Mouse (Mus musculus) cerebellum, adult 18-20 months (tissue): Measurements from ENCODE around the gene Gm32742.

Experiments
- DNase-seq, 2 experiments: peaks; one replicate each; pipeline ENCODE4 v3.0.0; 2021

Gene Gm32742

DNA sequence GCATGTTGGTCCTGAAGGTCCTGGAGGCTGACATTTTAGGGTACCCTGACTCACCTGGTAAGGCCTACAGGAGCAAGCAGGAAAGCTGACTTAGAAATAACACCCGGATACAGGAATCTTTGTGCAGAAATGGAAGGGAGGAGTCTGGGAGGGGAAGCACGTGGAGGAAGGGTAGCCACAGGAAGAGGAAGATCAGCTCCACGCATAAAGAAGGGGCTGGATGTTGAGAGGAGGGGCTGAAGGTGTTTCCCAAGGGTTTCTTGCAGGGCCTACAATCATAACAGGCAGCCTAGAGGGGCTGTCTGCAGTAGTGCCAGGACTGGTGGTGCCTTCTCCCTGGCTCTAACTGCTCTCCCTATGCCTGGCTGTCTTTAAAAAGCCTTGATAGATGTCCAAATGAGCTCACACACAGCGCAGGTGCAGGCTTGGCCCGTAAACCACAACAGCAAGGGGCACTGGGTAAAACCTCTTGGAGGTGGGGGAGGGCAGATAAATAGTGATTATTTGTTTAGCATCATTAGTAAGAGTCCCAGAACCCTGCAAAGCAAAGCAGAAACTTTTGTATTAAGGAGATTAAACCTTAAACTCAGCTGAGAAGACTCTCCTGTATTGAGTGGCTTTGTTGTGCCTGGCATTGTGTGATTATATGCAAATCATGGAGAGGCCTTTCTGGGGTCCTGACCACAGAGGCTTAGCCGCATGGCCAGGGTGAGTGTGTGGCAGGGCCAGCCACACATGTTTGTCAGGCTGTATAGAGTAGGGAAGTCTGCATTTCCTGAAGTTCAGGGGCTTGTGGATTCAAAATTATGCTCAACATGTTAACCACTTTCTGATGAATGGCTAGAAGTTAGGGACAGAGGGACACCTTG is at the start of gene Gm32742:
TSS of gene Gm32742 (minus strand) at position 206 of the 869 bp plus-strand sequence.
- DNase-seq, result no peak

DNA sequence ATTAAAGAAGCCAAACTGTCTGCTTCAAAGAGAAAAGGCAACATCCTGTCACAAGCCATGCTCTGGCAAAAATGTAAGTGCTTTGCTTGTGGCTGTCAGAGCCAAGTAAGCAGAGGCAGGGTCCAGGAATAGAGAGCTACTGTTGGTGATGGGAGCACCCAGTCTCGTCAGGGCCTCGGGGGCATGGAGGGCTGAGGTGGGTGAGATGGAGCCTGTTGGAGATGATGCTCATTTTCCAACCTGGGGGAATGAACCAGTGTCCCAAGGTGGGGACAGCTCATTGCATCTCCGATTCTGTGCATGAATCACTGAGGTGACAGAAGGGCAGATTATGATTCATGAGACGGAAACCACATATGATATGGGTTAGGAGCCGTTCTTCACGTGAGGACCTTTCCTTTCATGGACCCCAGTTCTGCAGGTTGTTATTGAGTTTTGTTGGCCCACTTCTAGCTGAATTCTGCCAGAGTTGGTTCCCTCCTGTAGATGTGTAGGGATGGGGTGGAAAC is 48.5 kb upstream of the Gm32742 start:
- no peak for DNase-seq

DNA sequence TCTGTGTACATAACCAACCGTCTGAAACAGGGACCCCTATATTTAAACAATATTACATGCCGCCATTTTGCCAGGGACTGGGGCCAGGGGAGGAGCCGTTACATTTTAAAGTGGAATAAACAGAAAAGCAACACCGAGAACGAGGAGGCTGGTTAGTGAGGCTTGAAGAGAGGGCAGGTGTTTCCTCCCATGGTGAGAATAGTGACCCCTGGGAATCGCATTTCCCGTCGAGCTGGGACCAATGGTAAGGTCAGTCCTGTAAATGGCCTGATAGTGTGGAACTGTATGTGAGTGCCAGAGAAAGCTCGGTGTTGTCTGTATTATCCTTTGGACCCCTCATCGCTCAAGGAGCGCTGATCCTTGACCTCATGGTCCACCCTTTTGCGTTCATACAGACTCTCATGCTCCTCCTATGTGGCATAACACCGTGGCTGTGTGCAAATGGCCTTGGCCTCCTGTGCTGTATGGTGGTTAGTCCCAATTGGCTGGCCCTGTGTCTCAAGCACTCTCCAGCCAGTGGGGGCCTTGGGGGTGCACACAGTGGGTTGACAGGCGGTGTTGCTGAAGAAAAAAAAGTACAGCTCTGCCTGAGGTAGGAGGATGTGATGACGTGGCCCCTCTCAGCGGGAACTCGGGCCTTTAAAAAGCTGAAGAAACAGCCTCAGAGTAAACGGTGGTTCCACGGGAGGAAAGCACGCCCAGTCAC is 47.9 kb upstream of the Gm32742 start, which contains the start of gene Pou2af1:
TSS of gene Pou2af1 (plus strand) at position 686 of the 706 bp plus-strand sequence.
- no peak for DNase-seq

DNA sequence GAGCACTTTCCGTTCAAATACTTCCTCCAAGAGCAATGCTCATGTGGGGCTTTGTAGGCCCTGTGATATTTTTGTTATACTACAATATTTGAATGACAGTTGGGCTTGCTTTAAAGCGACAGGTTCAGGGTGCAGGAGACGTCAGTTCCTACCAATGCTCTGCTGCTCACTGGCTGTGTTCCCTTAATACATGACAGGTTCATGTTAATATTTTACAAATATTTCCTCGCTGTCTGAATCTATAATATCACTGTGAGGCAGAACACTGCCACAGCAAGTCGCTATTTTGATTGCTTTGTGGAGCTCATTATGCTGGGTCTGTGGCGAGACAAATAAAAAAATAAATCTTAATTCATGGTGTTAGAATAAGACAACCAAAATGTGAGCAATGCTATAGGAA is 45.9 kb upstream of the Gm32742 start:
- no peak for DNase-seq

DNA sequence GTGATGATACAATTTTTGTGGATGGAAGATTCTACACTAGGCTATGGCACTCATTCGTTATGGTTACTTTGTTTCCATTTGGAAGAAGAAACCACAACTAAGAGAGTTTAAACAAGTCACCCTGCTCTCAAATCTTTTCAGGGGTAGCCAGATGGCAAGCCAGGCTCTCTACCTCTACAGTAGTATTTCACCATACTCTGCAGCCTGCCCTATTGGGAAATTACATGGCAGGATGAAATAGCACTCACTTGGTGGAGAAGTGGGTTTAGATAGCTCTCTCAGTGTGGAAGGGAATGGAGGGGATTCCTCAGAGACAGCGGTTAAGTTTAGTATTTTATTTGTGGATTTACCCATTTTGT is 43.6 kb upstream of the Gm32742 start:
- no peak for DNase-seq

DNA sequence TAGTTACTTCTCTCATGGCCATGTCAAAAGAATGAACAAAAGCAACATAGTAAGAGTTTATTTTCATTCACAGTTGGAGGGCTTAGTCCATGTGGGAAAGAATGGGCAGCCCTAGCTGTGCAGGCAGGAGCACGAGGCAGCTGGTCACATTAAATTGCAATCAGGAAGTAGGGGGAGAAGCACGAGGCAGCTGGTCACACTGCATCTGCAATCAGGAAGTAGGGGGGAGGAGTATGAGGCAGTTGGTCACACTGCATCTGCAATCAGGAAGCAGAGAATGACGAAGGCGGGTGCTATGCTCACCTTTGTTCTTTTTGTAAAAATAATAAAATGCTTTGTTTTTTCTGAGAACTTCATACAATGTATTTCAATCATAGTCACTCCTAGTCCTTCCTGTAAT is 29.5 kb upstream of the Gm32742 start:
- no peak for DNase-seq

DNA sequence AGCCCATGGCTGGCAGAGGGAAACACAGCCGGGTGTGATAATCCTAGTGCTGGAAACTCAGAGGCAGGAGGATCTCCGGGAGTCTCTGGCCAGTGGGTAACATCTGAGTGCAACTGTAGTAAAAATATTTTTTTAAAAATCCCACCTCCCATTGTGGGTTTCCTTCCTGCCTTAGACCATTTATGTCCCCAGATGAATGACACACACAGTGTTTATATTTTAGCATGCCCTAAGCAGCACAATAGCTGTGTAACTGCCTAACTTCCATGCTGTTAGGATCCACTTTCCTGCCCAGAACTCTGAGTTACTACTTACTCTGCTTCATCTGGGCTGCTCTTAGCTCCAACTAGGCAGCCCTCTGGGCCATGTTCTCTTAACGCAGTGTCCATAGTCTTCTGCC is 25.3 kb upstream of the Gm32742 start:
- no peak for DNase-seq

DNA sequence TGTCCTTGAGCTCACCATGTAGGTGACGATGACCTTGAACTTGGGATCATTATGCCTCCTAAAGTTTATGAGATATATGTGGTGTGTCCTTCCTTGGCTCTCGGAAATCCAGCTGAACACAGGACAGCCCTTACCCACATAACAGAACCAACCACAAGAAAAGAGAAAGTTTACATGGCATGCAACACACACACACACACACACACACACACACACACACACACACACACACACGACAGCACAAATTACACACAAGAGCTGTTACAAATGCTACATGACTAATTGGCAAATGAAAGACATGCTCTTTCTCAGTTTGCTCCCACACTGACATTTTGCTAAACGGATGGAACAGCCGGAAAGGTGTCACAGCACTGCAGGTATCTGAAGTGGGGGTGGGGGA is 20.6 kb upstream of the Gm32742 start:
- no peak for DNase-seq

DNA sequence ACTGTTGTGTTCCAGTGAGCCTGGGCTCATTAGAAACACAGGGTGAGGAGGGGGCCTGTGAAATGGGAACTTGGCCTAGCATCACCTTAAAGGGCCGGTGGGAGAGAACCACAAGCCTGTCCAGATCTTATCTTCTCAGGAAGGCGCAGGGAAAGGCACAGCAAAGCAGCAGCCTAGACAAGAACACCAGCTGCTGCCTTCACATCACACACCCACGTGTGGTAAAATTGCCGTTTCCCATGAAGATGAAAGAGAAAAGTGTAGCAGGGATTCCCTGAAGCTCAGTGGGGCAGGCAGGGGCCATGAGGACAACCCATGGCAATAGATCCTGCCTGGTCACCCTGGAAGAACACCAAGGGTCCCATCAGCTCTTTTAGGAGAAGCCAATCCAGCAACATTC is 20.1 kb upstream of the Gm32742 start:
- DNase-seq, result no peak

DNA sequence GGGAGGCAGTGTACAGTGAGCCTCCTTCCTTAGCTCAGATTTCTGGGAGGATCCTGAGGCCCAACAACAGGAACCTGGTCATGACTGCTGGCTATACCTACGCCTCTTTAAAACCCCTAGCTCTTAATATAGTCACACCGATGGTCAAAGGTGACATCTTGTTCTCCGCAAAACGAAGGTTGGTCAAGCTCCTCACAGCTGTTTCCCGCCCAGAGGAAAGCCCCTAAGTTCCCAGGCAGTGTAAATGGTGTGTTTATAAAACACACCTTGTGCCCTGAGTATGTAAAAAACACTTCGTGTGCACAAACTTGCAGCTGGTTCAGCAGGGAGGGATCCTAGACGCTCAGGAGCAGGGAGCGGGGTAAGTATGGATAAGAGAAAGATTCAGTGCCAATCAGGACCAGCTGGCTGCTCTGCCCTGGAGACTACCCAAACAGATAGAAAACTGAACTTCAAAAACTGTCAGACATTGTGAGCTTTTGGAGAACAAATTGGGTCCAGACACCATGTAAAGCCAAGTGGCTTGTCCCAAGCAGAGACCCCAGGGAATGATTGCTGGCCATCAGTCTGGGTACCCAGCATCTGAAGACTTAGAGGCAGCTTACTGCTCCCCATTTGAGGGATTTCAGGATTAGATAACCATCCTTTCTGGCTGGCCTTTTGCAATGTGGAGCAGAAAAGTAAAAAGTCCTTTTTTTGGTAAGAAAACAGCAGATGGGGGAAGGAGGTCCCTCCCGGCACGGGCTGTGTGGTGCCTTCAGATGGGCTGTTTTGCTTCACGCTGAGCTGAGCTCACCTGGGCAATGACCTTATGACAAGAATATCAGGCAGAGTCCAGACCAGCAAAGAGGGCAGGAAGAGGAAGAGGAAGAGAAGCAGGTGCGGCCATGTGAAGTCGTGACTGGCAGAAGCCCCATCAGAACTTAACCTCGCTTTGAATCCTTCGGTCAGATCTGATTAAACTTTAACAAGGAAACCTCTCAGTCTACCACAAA is 17.7 kb upstream of the Gm32742 start:
- no peak for DNase-seq

DNA sequence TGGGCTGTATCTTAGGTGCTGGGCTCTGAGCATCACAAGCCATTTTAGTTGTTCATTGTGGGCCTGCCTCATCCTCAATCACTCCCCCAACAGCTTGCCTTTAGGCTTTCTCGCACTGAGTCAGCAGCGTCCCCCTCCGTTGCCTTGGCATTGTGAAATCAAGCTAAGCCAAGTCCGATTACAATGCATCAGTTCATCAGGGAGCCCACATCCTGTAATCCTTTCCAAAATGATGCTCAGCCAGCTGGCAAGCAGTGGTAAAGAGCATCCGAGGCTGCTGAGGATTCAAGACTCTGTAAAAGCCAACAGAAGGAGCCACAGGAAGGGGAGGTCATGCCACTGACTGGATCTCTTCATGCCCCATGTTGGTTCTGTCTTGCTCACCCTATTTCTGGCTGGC is 15.3 kb upstream of the Gm32742 start:
- peak; percentile 77 to 83 for DNase-seq

DNA sequence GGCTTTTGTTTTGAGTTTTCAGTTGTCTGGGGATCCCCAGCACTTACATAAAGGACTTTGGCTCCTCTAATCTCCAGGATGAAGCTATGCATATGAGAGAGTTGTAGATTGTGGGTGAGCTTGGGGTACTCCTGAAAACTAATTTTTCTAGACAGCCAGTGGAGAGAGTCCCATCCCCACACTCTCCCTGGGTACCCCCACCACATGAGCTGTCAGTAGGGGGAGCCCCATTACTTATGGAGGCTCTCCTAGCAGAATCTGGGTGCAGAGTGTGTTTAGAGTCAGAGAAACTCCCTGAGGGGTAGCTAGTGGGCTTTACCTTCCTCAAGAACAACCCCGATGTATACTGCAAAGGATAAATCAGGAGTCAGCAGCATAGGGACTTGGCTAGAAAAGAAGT is 13.0 kb upstream of the Gm32742 start:
- DNase-seq, result peak in 1 of 2 experiments; percentile 4

DNA sequence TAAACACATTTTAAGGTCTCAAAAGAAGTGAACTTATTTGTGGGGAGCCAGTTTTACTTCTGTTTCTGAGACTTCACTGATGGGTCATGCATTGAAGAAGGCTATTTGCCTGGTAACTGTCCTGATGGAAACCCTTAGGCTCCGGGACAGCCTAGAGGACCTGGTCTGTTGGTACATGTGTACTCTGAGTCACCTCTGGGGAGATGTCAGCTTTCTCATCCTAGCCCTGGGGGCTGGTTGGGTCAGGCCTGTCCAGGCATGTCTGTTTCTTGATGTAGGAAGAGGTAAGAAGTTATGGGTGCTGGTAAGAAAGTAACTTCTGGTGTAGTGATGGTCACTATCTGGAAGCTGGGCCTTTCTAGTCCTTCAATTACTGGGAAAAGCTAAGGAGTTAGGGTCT is 10.4 kb upstream of the Gm32742 start:
- no peak for DNase-seq

DNA sequence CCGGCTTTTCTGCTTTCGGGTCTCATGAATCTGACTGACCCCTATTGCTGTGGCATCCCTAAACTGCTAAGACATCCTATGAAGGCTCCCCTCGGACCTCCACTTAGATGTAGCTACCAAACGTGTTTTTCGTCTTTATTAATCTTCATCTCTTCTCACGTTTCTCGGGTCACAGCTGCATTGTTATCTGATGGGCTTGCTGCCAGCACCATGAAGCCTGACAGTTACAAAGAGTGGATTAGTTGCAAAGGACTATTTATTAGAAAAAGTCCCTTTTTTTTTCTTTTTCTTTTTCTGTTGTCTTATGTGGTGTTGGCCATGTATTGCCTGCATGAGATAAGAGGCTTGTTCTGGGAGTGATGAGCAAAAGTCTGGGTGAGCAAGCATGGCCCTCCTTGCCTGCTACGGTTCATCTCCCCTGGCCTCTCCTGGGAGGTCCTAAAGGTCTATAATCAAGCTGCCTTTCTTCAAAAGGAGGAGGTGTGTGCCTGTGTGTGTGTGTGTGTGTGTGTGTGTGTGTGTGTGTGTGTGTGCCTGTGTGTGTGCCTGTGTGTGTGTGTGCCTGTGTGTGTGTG is 9.7 kb upstream of the Gm32742 start:
- no peak for DNase-seq

DNA sequence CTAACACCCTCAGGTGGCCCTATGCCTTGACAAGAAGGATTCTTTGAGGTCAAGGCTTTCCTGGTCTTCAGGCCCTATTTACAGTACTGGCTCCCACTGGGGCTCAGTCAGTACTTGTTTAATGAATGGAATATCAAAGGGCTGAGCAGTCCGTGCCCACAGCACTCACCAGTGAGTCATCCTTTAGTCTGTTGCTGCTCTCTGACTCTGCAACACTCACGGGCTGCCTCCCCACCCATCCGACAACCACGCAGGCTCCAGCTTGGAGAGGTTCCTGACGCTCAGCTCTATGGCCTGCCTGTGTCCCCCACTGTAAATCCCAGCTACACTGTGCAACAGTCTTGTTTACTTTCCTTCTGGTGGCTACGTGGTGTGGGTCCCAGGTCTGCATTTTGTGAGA is 5.0 kb upstream of the Gm32742 start:
- no peak for DNase-seq

DNA sequence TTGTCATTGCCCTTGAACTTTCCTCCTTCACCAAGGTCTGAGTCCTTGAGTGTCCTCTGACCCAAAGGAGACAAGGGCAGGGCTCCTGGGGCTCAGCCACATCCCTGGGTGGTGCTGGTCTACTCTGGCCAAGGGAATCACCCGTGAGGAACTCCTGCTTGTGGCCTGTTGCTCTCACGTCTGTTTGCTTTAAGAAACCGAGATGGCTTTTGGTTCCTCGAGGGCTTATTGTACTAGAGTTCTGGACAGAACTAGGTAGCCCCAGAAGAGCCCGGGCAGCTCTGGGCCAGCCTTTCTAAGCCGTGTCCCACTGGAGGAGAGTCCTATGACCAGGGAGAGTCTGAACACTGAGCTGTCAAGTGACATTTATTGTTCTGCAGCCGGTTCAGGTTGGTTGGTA is 3.8 kb upstream of the Gm32742 start:
- DNase-seq, result no peak

DNA sequence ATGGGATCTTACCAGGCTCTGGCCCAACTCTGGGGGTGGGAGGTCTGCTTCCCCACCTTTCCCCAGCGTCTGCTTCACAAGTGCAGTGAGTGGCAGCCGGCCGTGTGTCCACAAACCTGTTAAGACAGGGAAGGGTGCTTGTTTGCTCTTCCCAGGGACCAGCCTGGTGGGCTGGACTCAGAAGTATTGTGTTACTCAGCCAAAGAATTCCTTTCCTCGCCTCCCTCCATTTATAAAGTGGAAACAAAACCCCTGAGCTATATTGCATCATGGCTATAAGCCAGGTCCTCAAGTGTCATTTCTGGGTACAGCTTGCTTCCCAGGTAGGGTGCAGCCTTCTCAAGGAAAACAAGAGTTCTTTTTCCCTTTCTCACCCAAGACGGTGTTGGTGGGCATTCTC is 3.4 kb upstream of the Gm32742 start:
- DNase-seq, result no peak

DNA sequence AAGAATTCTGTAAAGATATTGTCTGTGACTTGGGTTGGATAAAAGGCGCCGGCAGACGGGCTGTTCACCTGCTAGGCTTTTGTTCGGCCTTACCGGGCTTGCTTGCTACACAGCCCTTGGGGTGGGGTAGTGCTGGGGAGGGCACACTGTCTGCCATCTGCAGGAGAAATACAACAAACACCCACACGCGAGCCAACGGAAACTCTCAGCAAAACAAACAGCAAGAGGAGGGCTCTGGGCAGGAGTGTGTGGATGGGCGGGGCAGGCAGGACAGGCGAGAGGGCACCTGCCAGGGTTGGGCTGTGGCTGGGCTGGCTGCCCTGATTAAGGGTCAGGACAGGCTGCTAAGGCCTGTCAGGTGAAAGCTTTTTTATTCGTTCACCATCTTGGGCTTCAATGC is 2.6 kb upstream of the Gm32742 start:
- DNase-seq, result no peak

DNA sequence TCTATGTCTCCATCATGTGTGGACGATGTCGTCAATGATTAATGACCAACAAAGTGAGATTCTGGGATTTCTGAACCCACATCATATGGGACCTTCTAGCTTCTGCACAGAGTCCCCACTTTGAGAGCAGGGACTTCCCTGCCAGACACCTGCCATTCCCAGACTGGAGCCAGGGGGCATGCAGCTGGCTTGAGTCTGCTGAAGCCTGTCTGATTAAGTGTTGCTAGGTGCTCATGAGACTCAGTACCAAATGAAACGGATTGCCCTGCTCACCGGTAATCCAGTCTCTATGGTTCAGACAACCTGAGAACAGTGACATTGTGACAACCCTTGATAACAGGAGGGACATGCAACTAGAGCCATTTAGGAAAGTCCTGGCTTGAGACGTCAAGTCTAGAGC is 1.3 kb downstream of the Gm32742 start:
- DNase-seq, result no peak

DNA sequence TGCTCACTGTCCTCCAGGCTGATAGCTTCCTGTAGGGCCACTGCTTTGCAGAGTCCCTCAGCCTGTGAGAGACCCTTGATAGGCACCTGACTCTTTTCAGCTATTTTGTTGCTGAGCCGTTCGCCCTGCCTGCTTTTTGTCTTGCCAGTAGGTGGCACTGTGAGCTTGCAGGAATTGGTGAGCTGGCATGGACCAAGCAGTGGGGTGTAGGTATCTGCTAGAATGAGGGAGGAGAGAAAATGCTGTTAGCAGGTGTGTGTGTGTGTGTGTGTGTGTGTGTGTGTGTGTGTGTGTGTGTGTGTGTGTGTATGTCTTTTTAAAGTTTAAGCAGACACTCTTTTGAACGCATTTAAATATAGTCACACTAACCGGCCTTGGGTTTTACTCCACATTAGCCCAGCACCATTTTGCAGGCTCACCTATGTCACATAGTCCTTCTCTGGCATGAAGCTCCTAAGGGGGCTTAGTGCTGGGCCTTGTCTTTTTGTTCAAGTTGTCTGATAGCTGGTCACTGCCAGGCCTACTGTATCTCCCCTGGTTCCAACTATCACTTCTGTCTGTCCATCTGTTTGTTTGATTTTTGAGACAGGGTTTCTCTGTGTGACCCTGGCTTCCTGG is 3.4 kb downstream of the Gm32742 start:
- peak; percentile 74 to 80 for DNase-seq

DNA sequence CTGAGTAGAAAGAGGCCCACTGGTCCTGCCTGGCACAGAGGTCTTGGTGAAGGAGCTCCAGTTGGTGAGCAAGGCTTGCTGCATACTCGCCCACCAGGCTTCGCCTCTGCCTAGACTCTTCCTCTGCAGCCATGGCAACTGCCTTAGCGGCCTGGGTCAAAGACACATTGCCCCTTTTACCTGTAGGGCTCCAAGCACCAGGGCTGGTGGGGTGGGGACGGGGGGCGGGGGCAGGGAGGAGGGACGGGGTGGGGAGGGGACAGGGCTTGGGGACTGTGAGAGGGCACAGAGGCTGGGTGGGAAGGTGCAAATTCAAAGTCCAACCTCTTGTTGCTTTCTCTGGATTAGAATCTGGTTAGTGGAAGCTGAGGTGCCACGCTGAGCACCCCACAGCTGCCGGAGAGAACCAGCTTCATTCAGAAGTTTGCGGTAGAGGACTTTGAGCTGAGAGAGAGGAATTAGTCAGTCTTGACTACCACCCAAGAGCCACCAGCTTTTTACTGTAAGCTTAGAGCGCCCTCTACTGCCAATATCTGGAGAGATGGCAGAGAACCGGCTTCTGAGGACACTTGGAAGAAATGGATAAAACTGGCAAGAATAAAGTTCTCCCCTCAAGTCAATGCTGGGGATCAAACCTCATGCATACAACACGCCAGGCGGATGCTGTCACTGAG is 13.1 kb downstream of the Gm32742 start:
- DNase-seq, result peak; percentile 60 to 69
